Mouse (Mus musculus) heart, embryonic 15.5 days (tissue): ENCODE data around the gene Zmynd11. TPM values are rescaled to one million over a fixed set of nuclear protein-coding genes. Genes with fewer than 3 reads are reported as not detected.

Source experiments
- ATAC-seq: fragments of 200-750 bp; cut with Nextera tagmentation; replicated peaks from 2 replicates; pipeline ENCODE4 v1.8.0; 2017; ENCODE audit warnings: low read depth, moderate TSS enrichment; ENCODE audit not compliant: insufficient number of reproducible peaks, insufficient read depth, low FRiP score
- H3K27ac ChIP-seq: fragments of 300-500 bp; sonication (generic); 2 replicates; pipeline ENCODE4 v1.5.1; 2015; ENCODE audit warnings: mild to moderate bottlenecking, inconsistent platforms
- H3K27me3 ChIP-seq: fragments of 300-500 bp; sonication (generic); 2 replicates; pipeline ENCODE4 v1.6.1; 2015; ENCODE audit warnings: inconsistent platforms
- H3K36me3 ChIP-seq: fragments of 300-500 bp; sonication (generic); 2 replicates; pipeline ENCODE4 v1.6.1; 2015; ENCODE audit warnings: mild to moderate bottlenecking, inconsistent platforms
- H3K4me1 ChIP-seq: fragments of 300-500 bp; sonication (generic); replicated peaks from 2 replicates; pipeline ENCODE4 v1.6.1; 2015; ENCODE audit warnings: inconsistent platforms
- H3K4me2 ChIP-seq: fragments of 300-500 bp; sonication (generic); 2 replicates; pipeline ENCODE4 v1.6.1; 2015; ENCODE audit warnings: inconsistent platforms, mild to moderate bottlenecking, moderate library complexity
- H3K4me3 ChIP-seq: fragments of 300-500 bp; sonication (generic); 2 replicates; pipeline ENCODE4 v1.5.1; 2015; ENCODE audit warnings: mild to moderate bottlenecking, inconsistent platforms
- H3K9ac ChIP-seq: fragments of 300-500 bp; sonication (generic); 2 replicates; pipeline ENCODE4 v1.6.1; 2015; ENCODE audit warnings: mild to moderate bottlenecking, inconsistent platforms
- H3K9me3 ChIP-seq: fragments of 300-500 bp; sonication (generic); replicated peaks from 2 replicates; pipeline ENCODE4 v1.6.1; 2016; ENCODE audit warnings: inconsistent platforms
- WGBS: fragments of 180-500 bp; shearing (Covaris S2); methylation state at CpG from one replicate; pipeline ENCODE4 v1.1.7; 2015; ENCODE audit warnings: mixed read lengths; 5-methylcytosine and 5-hydroxymethylcytosine counted together
- polyA plus RNA-seq: library from polyadenylated mRNA; unstranded; fragments of >200 nt; fragmentation: Nextera tagmentation; extraction: Ambion mirVana; gene quantifications from 2 replicates; pipeline ENCODE4 v1.2.1, GENCODE M21; 2015

Gene Zmynd11
- polyA plus RNA-seq, 1 experiment from 2014 or later: 117 TPM

DNA sequence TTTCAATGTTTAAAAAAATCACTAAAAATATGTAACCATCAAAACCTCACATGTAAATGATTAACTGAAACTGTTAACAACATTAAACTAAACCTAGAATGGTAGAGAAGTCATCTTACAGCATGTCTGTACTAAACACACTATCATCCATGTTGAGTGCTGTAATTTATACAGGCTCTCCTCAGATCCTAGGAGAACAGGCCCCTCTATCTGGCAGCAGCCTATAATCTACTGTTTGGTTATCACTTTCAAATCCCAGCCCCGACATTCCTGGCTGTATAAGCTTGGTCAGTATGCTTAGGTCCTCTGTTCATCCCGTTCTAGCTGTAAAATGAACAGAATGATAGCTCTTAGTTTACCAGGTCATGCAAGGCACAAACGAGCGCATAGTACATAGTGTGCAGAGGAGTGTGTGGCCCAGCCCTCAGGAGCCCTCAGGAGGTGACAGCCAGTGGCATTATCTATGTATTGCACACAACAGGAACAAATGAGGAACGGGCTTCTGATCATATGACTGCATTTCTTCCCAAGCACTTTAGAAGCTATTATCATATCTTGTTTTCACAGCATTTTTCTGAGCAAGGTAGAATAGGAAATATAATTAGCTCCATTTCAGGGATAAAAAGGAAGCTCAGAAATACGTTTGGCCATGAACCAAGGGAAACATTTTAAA is 51.5 kb downstream of the Zmynd11 start:
- H3K27ac ChIP-seq: no peak overlapping the region
- H3K36me3 ChIP-seq: peaks cover 2% of the 10 kb centered on the region; the same call in 1 of the 2 replicates
- H3K9ac ChIP-seq: no peak overlapping the region
- H3K27me3 ChIP-seq: no peaks in the 10 kb centered on the region
- ATAC-seq: no peak
- no peaks in the 10 kb centered on the region for H3K9me3 ChIP-seq
- no peak overlapping the region for H3K4me3 ChIP-seq
- WGBS: 48% methylated on average over 6 of the region's 6 CpGs
- H3K4me1 ChIP-seq: peaks cover 6% of the 10 kb centered on the region; the same call in 1 of the 2 replicates
- H3K4me2 ChIP-seq: no peak overlapping the region

DNA sequence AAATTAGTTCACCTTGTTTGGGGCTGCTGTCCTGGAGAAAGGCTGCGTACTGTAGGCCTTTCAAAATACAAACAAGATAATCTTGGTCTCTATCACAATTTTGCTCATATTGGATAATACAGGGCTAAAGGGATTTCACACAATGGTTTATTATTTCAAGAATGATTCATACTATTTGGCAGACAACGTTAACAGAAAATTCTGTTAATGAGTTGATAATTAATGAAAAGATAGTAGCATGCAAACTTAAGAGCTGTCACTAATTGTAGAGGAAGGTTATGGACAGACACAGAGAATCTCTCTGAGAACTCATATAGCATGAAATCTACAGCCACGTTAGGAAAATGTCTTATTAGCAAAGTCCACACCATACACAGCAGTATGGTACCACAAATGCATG is 52.2 kb downstream of the Zmynd11 start:
- H3K27me3 ChIP-seq: no peaks in the 10 kb centered on the region
- peaks cover 4% of the 10 kb centered on the region; the same call in 1 of the 2 replicates for H3K36me3 ChIP-seq
- H3K27ac ChIP-seq: no peak overlapping the region
- no peak for ATAC-seq
- WGBS: 89% methylated on average over 3 of the region's 3 CpGs
- no peak overlapping the region for H3K9ac ChIP-seq
- H3K4me1 ChIP-seq: peaks cover 6% of the 10 kb centered on the region; the same call in 1 of the 2 replicates
- no peaks in the 10 kb centered on the region for H3K9me3 ChIP-seq
- H3K4me3 ChIP-seq: no peak overlapping the region
- H3K4me2 ChIP-seq: no peak overlapping the region

DNA sequence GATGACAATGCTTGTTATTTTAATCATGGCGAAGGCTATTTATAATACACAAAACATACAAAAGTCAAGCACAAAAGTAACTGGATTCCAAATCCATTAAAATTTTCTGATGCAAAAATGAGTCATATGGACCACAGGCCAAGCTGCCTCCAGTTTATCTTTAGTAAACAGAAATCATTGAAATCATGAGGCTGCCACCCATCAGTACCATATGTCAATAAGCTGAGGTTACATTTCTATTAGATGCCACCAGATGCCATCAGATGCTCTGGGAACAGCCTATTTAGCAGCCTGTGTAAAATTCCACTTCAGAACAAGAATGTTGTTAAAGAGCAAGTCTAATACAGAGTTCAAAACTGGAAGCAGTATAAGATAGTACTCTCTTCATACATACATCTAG is 52.7 kb downstream of the Zmynd11 start:
- Histone ChIP-seq H3K9ac (no peak overlapping the region), H3K4me1 (peaks cover 6% of the 10 kb centered on the region; the same call in 1 of the 2 replicates), H3K9me3 (no peaks in the 10 kb centered on the region), H3K27me3 (no peaks in the 10 kb centered on the region), H3K4me2 (no peak overlapping the region), H3K27ac (no peak overlapping the region), H3K4me3 (no peak overlapping the region), H3K36me3 (peaks cover 4% of the 10 kb centered on the region; the same call in 1 of the 2 replicates)
- ATAC-seq: no peak
- 94% methylated on average over 1 of the region's 1 CpGs for WGBS

DNA sequence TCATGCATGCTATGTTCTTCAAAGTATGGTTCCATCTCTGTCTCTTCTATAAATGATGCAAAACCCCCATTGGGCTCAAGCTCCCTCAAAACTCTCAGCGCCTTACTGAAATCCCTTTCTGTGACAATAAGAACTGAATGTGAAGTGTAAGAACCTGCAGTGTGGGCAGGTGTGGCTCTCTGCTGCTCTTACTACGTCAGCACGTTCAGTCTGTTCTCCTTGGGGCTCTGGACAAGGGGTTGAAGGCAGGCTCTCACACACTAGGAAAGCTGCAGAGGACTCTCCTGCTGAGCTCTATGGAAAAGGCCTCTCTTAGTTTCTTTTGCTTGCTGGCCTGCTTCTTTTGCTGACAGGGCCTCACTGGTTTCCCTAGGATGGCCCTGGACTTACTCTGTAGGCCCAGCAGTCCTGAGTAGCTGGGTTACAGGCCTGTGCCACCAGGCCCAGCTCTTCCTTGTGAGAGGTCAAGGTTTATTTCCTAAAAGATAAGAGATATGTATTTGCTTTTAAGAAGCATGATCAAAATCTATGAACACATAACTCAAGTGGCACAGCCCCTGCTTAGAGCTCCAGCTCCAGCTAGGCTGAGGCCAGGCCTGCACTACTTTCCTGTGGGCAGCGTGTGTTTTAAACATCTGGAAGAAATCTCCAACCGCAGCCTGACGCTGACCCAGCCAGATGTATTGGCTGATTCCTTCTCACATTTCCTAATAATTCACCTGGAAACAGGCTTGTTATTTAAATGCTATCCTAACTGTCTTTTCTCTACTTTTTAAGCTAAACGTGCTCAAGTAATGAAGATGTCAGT is 56.5 kb downstream of the Zmynd11 start:
- no peak for ATAC-seq

DNA sequence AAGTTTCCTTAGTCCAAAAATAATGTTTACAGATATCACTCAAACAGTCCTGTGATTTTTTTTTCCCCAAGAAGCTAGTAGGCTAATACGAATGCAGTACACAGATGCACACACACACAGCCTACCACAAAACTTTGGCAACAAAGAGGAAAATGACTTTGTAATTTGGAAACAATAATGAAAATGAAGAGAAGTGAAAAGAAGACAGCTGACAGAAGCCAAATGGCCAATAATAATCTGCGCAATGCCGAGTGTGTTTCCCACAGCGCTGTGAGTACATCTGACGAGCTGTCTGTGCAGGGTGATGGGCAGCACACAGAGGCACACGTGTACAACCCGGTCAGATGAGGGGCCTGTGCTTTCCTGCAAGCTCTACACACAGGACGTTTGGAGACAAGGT is 58.4 kb downstream of the Zmynd11 start:
- Histone ChIP-seq H3K36me3 (peaks cover 13% of the 10 kb centered on the region; the same call in 1 of the 2 replicates), H3K4me3 (no peak overlapping the region), H3K4me2 (no peak overlapping the region), H3K27me3 (no peaks in the 10 kb centered on the region), H3K27ac (no peak overlapping the region), H3K9ac (no peak overlapping the region), H3K9me3 (no peaks in the 10 kb centered on the region), H3K4me1 (peaks cover 10% of the 10 kb centered on the region)
- 87% methylated on average over 8 of the region's 8 CpGs for WGBS
- no peak for ATAC-seq

More for the DNA sequence above, 56.5 kb downstream of the Zmynd11 start:
- H3K9ac ChIP-seq: no peak overlapping the region
- no peak overlapping the region for H3K4me3 ChIP-seq
- 83% methylated on average over 7 of the region's 7 CpGs for WGBS
- H3K9me3 ChIP-seq: no peaks in the 10 kb centered on the region
- no peak overlapping the region for H3K4me2 ChIP-seq
- H3K27ac ChIP-seq: no peak overlapping the region
- no peaks in the 10 kb centered on the region for H3K27me3 ChIP-seq
- H3K36me3 ChIP-seq: peaks cover 13% of the 10 kb centered on the region; the same call in 1 of the 2 replicates
- peaks cover 3% of the 10 kb centered on the region; the same call in 1 of the 2 replicates for H3K4me1 ChIP-seq

DNA sequence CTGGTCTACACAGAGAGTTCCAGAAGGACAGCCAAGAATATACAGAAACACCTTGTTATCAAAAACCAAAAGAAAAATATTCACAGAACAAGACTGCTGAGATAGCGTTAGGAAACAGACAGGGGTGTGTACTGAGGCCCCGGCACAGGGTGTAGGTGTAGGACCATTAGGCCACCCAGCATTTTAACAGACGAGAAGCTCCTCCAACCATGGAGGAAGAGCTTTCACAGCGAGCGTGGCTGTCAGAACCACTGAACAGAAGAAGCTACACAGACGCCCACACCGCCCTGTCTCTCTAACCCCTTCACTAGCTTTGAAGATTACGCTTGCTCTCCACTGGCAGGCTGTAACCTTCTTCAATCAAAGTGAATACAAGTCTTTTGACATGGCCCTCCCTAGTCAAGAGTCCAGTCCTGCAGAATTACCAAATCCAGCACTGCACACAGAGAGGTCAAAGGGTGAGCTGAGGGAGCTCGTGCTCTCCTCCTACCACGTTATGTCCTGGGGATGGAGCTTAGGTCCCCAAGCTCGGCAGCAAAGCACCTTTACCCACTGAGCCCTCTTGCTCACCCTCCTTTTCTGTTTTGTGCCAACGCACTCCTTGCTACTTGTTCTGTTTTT is 62.4 kb downstream of the Zmynd11 start:
- Histone ChIP-seq H3K4me1 (peaks cover 21% of the 10 kb centered on the region), H3K27ac (no peak overlapping the region), H3K27me3 (no peaks in the 10 kb centered on the region), H3K9me3 (no peaks in the 10 kb centered on the region), H3K4me3 (no peak overlapping the region), H3K36me3 (peaks cover 9% of the 10 kb centered on the region; the same call in 1 of the 2 replicates), H3K9ac (no peak overlapping the region), H3K4me2 (no peak overlapping the region)
- no peak for ATAC-seq
- 60% methylated on average over 12 of the region's 12 CpGs for WGBS

DNA sequence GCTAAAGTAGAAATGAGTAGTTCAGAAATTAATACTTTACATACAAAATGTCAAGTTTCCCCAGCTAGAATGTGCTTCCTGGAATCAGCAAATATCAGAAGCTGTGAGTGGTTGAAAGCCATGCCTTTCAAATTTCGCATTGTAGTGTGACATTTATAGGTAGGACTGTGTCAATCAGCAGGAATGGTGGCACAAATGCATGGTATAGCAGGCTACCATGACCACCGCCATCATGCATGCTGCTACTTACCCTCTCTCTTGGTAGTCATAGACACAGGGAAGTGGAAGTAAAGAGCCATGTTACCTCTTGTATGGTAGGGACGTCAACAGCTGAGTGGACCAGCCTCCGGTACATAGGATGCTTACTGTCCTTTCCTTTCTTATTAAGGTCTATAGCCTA is 67.8 kb downstream of the Zmynd11 start:
- H3K9ac ChIP-seq: no peak overlapping the region
- H3K4me3 ChIP-seq: no peak overlapping the region
- no peaks in the 10 kb centered on the region for H3K9me3 ChIP-seq
- no peak for ATAC-seq
- no peak overlapping the region for H3K27ac ChIP-seq
- 94% methylated on average over 4 of the region's 4 CpGs for WGBS
- peaks cover 14% of the 10 kb centered on the region for H3K4me1 ChIP-seq
- H3K4me2 ChIP-seq: no peak overlapping the region
- no peaks in the 10 kb centered on the region for H3K27me3 ChIP-seq
- H3K36me3 ChIP-seq: peaks cover 41% of the 10 kb centered on the region

DNA sequence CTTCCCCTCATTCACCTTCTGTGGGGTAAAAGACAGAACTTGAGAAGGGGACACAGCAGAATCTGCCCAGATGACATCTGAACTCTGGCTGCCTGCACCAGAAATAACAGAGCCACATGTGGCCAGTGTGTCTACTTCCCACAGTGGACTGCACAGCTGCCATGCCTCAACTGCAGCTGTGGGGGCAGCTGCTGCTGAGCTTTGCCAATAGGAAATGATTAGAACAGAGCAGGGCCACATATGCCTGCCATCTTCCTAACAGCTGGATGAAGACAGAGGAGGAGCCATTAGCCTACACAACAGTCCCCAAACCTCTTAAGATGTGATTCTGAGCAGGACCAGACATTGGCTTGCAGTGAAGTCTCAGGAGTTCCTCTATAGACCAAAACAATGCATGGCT is 69.3 kb downstream of the Zmynd11 start:
- H3K27me3 ChIP-seq: no peaks in the 10 kb centered on the region
- H3K4me3 ChIP-seq: no peak overlapping the region
- no peak for ATAC-seq
- no peak overlapping the region for H3K4me2 ChIP-seq
- H3K36me3 ChIP-seq: peaks cover 54% of the 10 kb centered on the region
- no peaks in the 10 kb centered on the region for H3K9me3 ChIP-seq
- peaks cover 2% of the 10 kb centered on the region; the same call in 1 of the 2 replicates for H3K4me1 ChIP-seq
- no peak overlapping the region for H3K27ac ChIP-seq
- no peak overlapping the region for H3K9ac ChIP-seq

DNA sequence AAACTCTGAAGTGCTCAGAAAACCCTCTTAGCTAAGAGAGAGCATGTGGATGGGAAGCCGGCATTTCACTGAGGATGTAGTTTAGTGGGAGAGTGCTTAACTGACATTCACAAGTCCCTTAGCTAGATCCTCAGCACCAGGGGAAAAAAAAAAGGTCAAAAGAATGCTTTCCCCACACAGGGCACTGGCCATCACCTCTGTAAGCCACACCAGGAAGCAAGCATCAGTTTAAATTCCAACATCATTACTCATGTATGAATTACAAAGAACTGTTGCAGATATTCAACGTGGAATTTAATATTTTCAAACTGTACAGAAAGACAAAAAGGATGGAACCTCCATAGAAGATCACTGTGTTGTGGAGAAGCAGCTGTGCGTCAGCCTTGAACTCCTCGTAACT is 69.7 kb downstream of the Zmynd11 start:
- Histone ChIP-seq H3K4me3 (no peak overlapping the region), H3K4me2 (no peak overlapping the region), H3K27me3 (no peaks in the 10 kb centered on the region), H3K36me3 (peaks cover 58% of the 10 kb centered on the region), H3K9me3 (no peaks in the 10 kb centered on the region), H3K27ac (no peak overlapping the region), H3K4me1 (no peaks in the 10 kb centered on the region), H3K9ac (no peak overlapping the region)
- ATAC-seq: no peak
- WGBS: 85% methylated on average over 4 of the region's 4 CpGs

DNA sequence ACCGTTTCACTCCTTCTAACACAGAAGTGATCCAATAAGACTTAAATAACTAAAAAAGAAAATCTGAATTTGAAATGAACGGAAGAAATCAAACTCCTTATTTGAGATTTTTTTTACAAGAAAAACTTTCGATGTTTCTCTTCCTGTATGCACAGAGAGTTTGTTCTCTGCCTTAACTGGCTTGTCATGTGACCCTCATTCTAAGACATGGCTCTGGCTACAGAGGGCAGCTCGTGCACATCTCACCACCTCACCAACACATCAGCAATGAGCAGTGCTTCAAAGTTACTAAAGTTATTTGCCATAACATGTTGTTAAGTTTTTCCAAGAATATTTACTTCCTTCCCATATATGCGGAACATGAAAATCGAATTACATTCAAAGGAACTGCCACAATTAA is 70.5 kb downstream of the Zmynd11 start:
- ATAC-seq: no peak
- H3K4me3 ChIP-seq: no peak overlapping the region
- peaks cover 63% of the 10 kb centered on the region for H3K36me3 ChIP-seq
- WGBS: 89% methylated on average over 6 of the region's 6 CpGs
- no peaks in the 10 kb centered on the region for H3K4me1 ChIP-seq
- no peaks in the 10 kb centered on the region for H3K27me3 ChIP-seq
- H3K4me2 ChIP-seq: no peak overlapping the region
- no peak overlapping the region for H3K27ac ChIP-seq
- no peak overlapping the region for H3K9ac ChIP-seq
- H3K9me3 ChIP-seq: no peaks in the 10 kb centered on the region

DNA sequence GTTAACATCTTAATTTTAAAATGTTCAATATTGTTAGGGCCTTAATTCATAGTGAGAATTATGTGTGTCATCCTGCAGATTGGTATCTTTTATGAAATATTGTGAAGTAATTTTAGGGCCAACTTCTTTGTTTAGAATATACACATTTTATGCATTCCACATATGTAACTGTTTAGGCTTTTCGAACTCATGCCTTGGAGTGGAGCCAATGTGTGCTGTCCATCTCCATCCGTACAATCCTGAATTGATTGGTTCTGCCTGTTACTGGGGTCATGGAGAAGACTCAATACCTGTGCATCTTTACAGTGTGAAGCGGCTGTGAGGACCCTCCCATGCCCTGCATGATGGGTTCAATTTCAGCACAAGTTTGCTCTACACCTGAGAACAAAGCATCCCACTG is 72.3 kb downstream of the Zmynd11 start:
- Histone ChIP-seq H3K4me3 (no peak overlapping the region), H3K4me2 (no peak overlapping the region), H3K36me3 (peaks cover 81% of the 10 kb centered on the region), H3K9ac (no peak overlapping the region), H3K27me3 (no peaks in the 10 kb centered on the region), H3K9me3 (no peaks in the 10 kb centered on the region), H3K27ac (no peak overlapping the region), H3K4me1 (no peaks in the 10 kb centered on the region)
- ATAC-seq: no peak
- WGBS: 88% methylated on average over 3 of the region's 3 CpGs
